Mouse (Mus musculus) urinary bladder, postnatal 36 days (tissue): ENCODE measurements around the gene Gm5114.
"Not testable (repeated sequence)": the region's sequence is repeated elsewhere in the genome, so short reads cannot be mapped to it uniquely, and the experiment has no call there.

Experiments used
- DNase-seq, 2 experiments: peaks; one replicate each; pipeline ENCODE4 v3.0.0; 2022; ENCODE audit warnings: low spot score in 2 of 2, mixed read lengths in 1 of 2

Gene Gm5114

DNA sequence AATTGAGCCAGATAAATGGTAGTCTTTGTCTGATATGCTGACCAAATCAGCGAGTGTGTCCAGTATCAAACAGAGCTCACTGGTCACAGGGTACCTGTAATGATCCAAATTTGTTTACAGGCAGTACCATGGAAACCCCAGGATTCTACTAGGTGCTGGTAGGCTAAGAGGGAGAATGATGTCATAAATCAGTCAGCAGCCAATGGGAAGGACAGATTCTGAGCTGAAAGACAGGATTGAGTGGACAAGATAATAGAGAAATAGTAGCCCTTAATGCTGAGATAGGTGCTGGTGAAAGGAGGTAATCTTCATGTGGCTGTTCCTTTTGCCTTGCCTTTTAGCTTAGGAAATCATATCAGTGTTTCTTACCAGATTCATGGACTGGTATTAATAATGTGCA, at the start of gene Gm5114:
Gene Gm5114 (minus strand): TSS at position 101 of the 400 bp plus-strand sequence.
- DNase-seq: not testable (repeated sequence)

- peak in 1 of 2 experiments; percentile 13 for DNase-seq
These were observed 42.8 kb upstream of the Gm5114 start for GRCm38 (mm10) chr7:39455806-39456205.

- peak; percentile 72 to 81 for DNase-seq
These were observed 36.5 kb upstream of the Gm5114 start for GRCm38 (mm10) chr7:39449260-39450021.

GRCm38 (mm10) chr7:39448626-39449242, 35.8 kb upstream of the Gm5114 start:
- DNase-seq: no peak

GRCm38 (mm10) chr7:39441237-39441636, 28.3 kb upstream of the Gm5114 start:
- DNase-seq: no peak

- no peak for DNase-seq
These were observed 27.4 kb upstream of the Gm5114 start for GRCm38 (mm10) chr7:39440362-39440761.
